Mouse (Mus musculus) adipose tissue, adult 10 weeks (tissue): ENCODE data around the gene Nat8l. TPM values are rescaled to one million over a fixed set of nuclear protein-coding genes. Genes with fewer than 3 reads are reported as not detected.

Experiments used
- polyA plus RNA-seq: library from polyadenylated mRNA; stranded (reverse); fragments of 350-450 nt; fragmentation: Illumina TruSeq; extraction: RNeasy Lipid Tissue Mini Kit (QIAGEN cat#74804); gene quantifications from one replicate; pipeline ENCODE4 v1.2.3, GENCODE M21; 2014; ENCODE audit warnings: low read depth, low replicate concordance

Nat8l gene
- 7.7 TPM for polyA plus RNA-seq

DNA sequence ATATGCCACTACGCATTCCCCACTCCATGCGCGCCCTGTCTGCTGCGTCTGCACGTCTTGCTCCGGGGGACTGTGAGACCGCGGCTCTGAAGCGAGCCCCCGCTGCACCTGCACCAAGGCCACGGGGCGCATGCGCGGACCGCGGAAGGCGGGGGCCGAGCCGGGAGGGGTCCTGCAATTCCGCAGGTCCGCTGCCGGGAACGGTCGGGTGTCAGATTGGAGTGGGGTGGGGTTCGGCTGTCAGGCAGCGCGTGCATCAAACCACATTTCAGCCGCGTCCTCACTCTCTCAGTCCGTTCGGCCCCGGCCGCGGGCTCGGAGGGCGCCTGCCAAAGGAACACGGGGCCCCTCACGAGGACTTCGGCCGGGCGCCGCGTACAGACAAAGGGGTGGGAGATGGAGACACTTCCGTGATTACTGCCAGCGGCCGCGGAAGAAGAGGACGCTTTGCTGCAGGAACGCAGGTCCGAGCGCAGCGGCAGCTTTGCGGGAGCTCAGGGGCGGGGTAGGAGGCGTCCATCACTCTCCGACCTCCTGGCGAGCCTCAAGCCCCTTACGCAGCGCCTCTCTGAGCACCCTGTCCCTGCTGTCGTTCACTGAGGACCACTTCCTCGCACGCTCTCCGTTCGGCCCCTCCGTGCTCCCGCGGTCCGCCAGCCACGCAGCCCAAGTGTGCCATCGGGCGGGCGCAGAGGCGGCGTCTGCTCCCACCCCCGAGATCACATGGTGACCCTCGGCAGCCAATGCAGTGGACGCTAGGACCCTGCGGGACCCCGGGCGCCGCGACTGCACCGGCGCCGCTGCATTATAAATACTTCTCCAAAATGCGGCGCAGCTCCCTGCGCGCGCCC is at the start of gene Nat8l:
TSS of gene Nat8l (plus strand) at position 142 of the 851 bp plus-strand sequence.

DNA sequence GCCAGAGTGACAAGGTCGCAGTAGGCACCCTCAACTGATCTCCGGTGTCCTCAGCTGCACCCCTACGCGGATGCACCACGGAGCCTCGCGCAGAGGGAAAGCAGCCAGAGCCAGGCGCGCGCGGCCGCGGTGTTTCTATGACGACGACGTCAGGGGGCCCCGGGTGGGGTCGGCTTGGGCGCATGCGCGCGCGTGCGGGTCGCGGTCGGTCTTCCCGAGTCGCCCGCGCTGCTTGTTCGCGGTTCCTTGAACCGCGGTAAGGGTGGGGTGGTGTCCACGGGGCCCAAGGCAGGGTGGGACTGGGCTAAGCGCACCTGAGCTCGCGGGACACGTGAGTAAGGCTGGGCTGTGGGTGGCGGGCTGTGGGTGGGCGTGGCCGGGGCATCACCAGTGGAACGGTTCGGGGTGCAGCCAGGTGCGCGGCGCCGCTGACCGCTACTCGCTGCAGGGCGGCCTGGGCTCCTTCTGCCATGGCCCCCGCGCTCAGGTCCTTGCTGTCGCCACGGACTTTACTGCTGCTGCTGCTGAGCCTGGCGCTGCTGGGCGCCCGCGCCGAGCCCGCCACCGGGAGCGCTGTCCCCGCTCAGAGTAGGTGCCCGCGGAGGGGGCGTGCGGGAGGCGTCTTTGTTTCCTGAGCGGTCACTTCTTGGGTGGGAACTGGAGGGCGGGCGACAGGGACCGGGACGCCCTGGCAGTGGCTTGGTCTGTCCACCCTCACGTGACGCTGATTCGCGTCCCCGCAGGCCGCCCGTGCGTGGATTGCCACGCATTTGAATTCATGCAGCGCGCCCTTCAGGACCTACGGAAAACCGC is 12.3 kb upstream of the Nat8l start, which contains the start of gene Gm1673:
TSS of gene Gm1673 (plus strand) at position 125 of the 813 bp plus-strand sequence.

Other genes with a start within 250 kb of the Nat8l start
- 40.9 TPM for gene Letm1, start 213.2 kb upstream of the Nat8l start, polyA plus RNA-seq
- 27.4 TPM for gene Nsd2, start 175.3 kb upstream of the Nat8l start, polyA plus RNA-seq
- gene Nelfa, start 59.6 kb upstream of the Nat8l start, polyA plus RNA-seq = 16.3 TPM
- gene Gm1673, start 12.6 kb upstream of the Nat8l start, polyA plus RNA-seq = 13.5 TPM
- 5.9 TPM for gene Poln, start 173.5 kb downstream of the Nat8l start, polyA plus RNA-seq
- gene Haus3, start 173.5 kb downstream of the Nat8l start, polyA plus RNA-seq = 8.7 TPM
- gene Mxd4, start 191.7 kb downstream of the Nat8l start, polyA plus RNA-seq = 107 TPM